Mouse (Mus musculus) heart, postnatal 0 days (tissue): Measurements from ENCODE around the gene Tgfbr3. TPM values are rescaled to one million over a fixed set of nuclear protein-coding genes. Genes with fewer than 3 reads are reported as not detected.

Experiments used
- ATAC-seq: fragments of 200-750 bp; cut with Nextera tagmentation; 2 replicates; pipeline ENCODE4 v1.8.0; 2017; ENCODE audit warnings: low read depth, moderate number of reproducible peaks, moderate library complexity; ENCODE audit not compliant: insufficient read depth
- DNase-seq: peaks from one replicate; pipeline ENCODE4 v3.0.0-alpha.2; 2016; ENCODE audit warnings: low spot score
- H3K27ac ChIP-seq: fragments of 300-500 bp; sonication (generic); 2 replicates; pipeline ENCODE4 v1.5.1; 2014; ENCODE audit warnings: low read depth, mild to moderate bottlenecking
- H3K27me3 ChIP-seq: fragments of 300-500 bp; sonication (generic); 2 replicates; pipeline ENCODE4 v1.6.1; 2014; ENCODE audit warnings: low read length, mixed read lengths; ENCODE audit not compliant: control insufficient read depth, insufficient read depth
- H3K36me3 ChIP-seq: fragments of 300-500 bp; sonication (generic); replicated peaks from 2 replicates; pipeline ENCODE4 v1.6.1; 2014; ENCODE audit warnings: low read length, mixed read lengths; ENCODE audit not compliant: control insufficient read depth, insufficient read depth
- H3K4me1 ChIP-seq: fragments of 300-500 bp; sonication (generic); 2 replicates; pipeline ENCODE4 v1.6.1; 2014; ENCODE audit warnings: antibody characterized with exemption; ENCODE audit not compliant: control insufficient read depth, insufficient read depth
- H3K4me2 ChIP-seq: fragments of 300-500 bp; sonication (generic); 2 replicates; pipeline ENCODE4 v1.6.1; 2014; ENCODE audit warnings: low read depth, mild to moderate bottlenecking, low read length, moderate library complexity
- H3K4me3 ChIP-seq: fragments of 300-500 bp; sonication (generic); 2 replicates; pipeline ENCODE4 v1.5.1; 2014; ENCODE audit warnings: low read depth, low read length
- H3K9ac ChIP-seq: fragments of 300-500 bp; sonication (generic); replicated peaks from 2 replicates; pipeline ENCODE4 v1.6.1; 2014; ENCODE audit warnings: low read depth, low read length, mixed read lengths
- H3K9me3 ChIP-seq: fragments of 300-500 bp; sonication (generic); replicated peaks from 2 replicates; pipeline ENCODE4 v1.6.1; 2016; ENCODE audit warnings: low read length; ENCODE audit not compliant: control insufficient read depth
- CTCF ChIP-seq: IDR thresholded peaks from 2 replicates; pipeline ENCODE4 v1.5.1; 2016; ENCODE audit warnings: antibody characterized with exemption, control low read depth, low read depth
- EP300 ChIP-seq: IDR thresholded peaks from 2 replicates; pipeline ENCODE4 v1.6.1; 2016; ENCODE audit warnings: antibody characterized with exemption, low read depth
- WGBS: fragments of 180-500 bp; shearing (Covaris S2); extraction: QIAGEN DNeasy Blood & Tissue Kit; methylation state at CpG from one replicate; pipeline ENCODE4 v1.1.7; 2014; 5-methylcytosine and 5-hydroxymethylcytosine counted together
- polyA plus RNA-seq: library from polyadenylated mRNA; unstranded; fragments of >200 nt; fragmentation: Nextera tagmentation; extraction: Ambion mirVana; gene quantifications from 2 replicates; pipeline ENCODE4 v1.2.1, GENCODE M21; 2015
- total RNA-seq: library from RNA; depleted of rRNA; stranded (reverse); fragments of >200 nt; gene quantifications from 2 replicates; pipeline ENCODE4 v1.2.3, GENCODE M21; 2014; ENCODE audit warnings: low replicate concordance

The Tgfbr3 gene
- total and polyA plus RNA-seq, 2 experiments from 2014 or later: 11.8 to 60.6 TPM

- no peak for TF ChIP-seq EP300
- no peak for TF ChIP-seq CTCF
- no peak for ATAC-seq
- no peaks in the 10 kb centered on the region for H3K27me3 ChIP-seq
- WGBS: 60% methylated on average over 13 of the region's 13 CpGs
- H3K4me3 ChIP-seq: no peak overlapping the region
- H3K4me1 ChIP-seq: peaks cover 6% of the 10 kb centered on the region; the same call in 1 of the 2 replicates
- DNase-seq: no peak
- H3K4me2 ChIP-seq: no peak overlapping the region
- no peaks in the 10 kb centered on the region for H3K9me3 ChIP-seq
- H3K36me3 ChIP-seq: no peaks in the 10 kb centered on the region
- H3K9ac ChIP-seq: no peak overlapping the region; the same call in 1 of the 2 replicates
- peak overlapping the region; percentile 52 for H3K27ac ChIP-seq
Measured at GRCm38 (mm10) chr5:107074980-107075583, 214.3 kb downstream of the Tgfbr3 start.

- Histone ChIP-seq H3K27ac (no peak overlapping the region), H3K4me3 (no peak overlapping the region), H3K9ac (no peak overlapping the region), H3K4me1 (peaks cover 6% of the 10 kb centered on the region; the same call in 1 of the 2 replicates), H3K4me2 (no peak overlapping the region), H3K9me3 (no peaks in the 10 kb centered on the region), H3K36me3 (no peaks in the 10 kb centered on the region), H3K27me3 (no peaks in the 10 kb centered on the region)
- ATAC-seq (no peak), DNase-seq (no peak)
- no peak for TF ChIP-seq CTCF
- no peak for TF ChIP-seq EP300
- 48% methylated on average over 4 of the region's 4 CpGs for whole genome bisulfite sequencing
Measured at GRCm38 (mm10) chr5:107074350-107074749, 215.1 kb downstream of the Tgfbr3 start.

GRCm38 (mm10) chr5:107073536-107073935, 215.9 kb downstream of the Tgfbr3 start:
- no peak overlapping the region for H3K4me3 ChIP-seq
- no peak for ATAC-seq
- no peaks in the 10 kb centered on the region for H3K9me3 ChIP-seq
- no peak overlapping the region for H3K4me2 ChIP-seq
- TF ChIP-seq EP300 (no peak), CTCF (no peak)
- H3K4me1 ChIP-seq: peaks cover 6% of the 10 kb centered on the region; the same call in 1 of the 2 replicates
- H3K36me3 ChIP-seq: no peaks in the 10 kb centered on the region
- no peak overlapping the region for H3K9ac ChIP-seq
- WGBS: 60% methylated on average over 3 of the region's 3 CpGs
- no peak overlapping the region for H3K27ac ChIP-seq
- no peak for DNase-seq
- H3K27me3 ChIP-seq: no peaks in the 10 kb centered on the region

- no peak overlapping the region for H3K4me2 ChIP-seq
- WGBS: 86% methylated on average over 5 of the region's 5 CpGs
- no peak for ATAC-seq
- H3K9me3 ChIP-seq: no peaks in the 10 kb centered on the region
- no peak overlapping the region for H3K9ac ChIP-seq
- H3K27ac ChIP-seq: no peak overlapping the region
- H3K36me3 ChIP-seq: no peaks in the 10 kb centered on the region
- H3K4me3 ChIP-seq: no peak overlapping the region
- H3K4me1 ChIP-seq: 0 out of 2 replicates have a peak, but pooled peaks cover 2% of the 10 kb centered on the region
- no peak for DNase-seq
- no peaks in the 10 kb centered on the region for H3K27me3 ChIP-seq
- TF ChIP-seq CTCF (no peak), EP300 (no peak)
Measured at GRCm38 (mm10) chr5:107068146-107068545, 221.3 kb downstream of the Tgfbr3 start.

DNA sequence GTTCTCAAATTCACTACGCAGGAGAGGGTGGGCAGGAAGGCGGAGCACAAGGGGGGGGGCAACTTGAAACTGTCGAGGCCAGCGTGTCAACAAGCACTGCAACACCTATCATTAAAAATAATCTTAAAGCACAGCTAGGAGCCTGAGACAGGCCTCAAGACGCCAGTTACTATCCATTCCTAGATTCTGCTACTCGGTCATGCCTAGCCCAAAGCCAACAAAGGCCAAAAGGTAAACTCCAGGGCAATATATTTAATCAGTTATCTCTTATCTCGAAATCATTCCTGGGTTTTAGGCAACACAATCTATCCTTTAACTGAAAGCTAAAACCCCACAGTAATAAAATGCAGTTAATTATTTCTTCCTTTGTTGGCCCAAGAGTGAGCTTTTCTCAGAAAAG, 221.9 kb downstream of the Tgfbr3 start:
- Histone ChIP-seq H3K4me1 (peaks cover 6% of the 10 kb centered on the region; the same call in 1 of the 2 replicates), H3K9me3 (no peaks in the 10 kb centered on the region), H3K9ac (no peak overlapping the region), H3K27ac (no peak overlapping the region), H3K4me3 (no peak overlapping the region), H3K4me2 (no peak overlapping the region), H3K27me3 (no peaks in the 10 kb centered on the region), H3K36me3 (no peaks in the 10 kb centered on the region)
- ATAC-seq: no peak
- 76% methylated on average over 7 of the region's 7 CpGs for WGBS
- DNase-seq: no peak
- TF ChIP-seq CTCF (no peak), EP300 (no peak)

GRCm38 (mm10) chr5:107064922-107065321, 224.5 kb downstream of the Tgfbr3 start:
- no peak overlapping the region for H3K4me3 ChIP-seq
- no peaks in the 10 kb centered on the region for H3K27me3 ChIP-seq
- no peak for ATAC-seq
- no peak overlapping the region for H3K9ac ChIP-seq
- no peak for TF ChIP-seq EP300
- no peak for TF ChIP-seq CTCF
- 85% methylated on average over 5 of the region's 5 CpGs for WGBS
- no peak overlapping the region for H3K4me2 ChIP-seq
- DNase-seq: no peak
- H3K27ac ChIP-seq: no peak overlapping the region
- no peaks in the 10 kb centered on the region for H3K36me3 ChIP-seq
- peaks cover 6% of the 10 kb centered on the region; the same call in 1 of the 2 replicates for H3K4me1 ChIP-seq
- H3K9me3 ChIP-seq: no peaks in the 10 kb centered on the region
